Mouse (Mus musculus) lung, postnatal 0 days (tissue): ENCODE measurements around the gene Nme9. TPM values are rescaled to one million over a fixed set of nuclear protein-coding genes. Genes with fewer than 3 reads are reported as not detected.

Experiments
- ATAC-seq: fragments of 200-750 bp; cut with Nextera tagmentation; 2 replicates; pipeline ENCODE4 v1.8.0; 2017; ENCODE audit warnings: moderate library complexity
- DNase-seq: peaks from one replicate; pipeline ENCODE4 v3.0.0-alpha.2; 2016; ENCODE audit warnings: low spot score
- H3K27ac ChIP-seq: fragments of 300-500 bp; sonication (generic); 2 replicates; pipeline ENCODE4 v1.5.1; 2014; ENCODE audit warnings: antibody characterized with exemption, mild to moderate bottlenecking, low read length, mixed read lengths
- H3K27me3 ChIP-seq: fragments of 300-500 bp; sonication (generic); replicated peaks from 2 replicates; pipeline ENCODE4 v1.6.1; 2014; ENCODE audit warnings: low read length, mixed read lengths; ENCODE audit not compliant: insufficient read depth
- H3K36me3 ChIP-seq: fragments of 300-500 bp; sonication (generic); 2 replicates; pipeline ENCODE4 v1.6.1; 2014; ENCODE audit warnings: low read length, mixed read lengths; ENCODE audit not compliant: insufficient read depth
- H3K4me1 ChIP-seq: fragments of 300-500 bp; sonication (generic); 2 replicates; pipeline ENCODE4 v1.6.1; 2014; ENCODE audit warnings: antibody characterized with exemption, low read depth, low read length, mixed read lengths; ENCODE audit not compliant: insufficient read depth
- H3K4me2 ChIP-seq: fragments of 300-500 bp; sonication (generic); replicated peaks from 2 replicates; pipeline ENCODE4 v1.6.1; 2014; ENCODE audit warnings: low read depth, mild to moderate bottlenecking, low read length, moderate library complexity, mixed read lengths
- H3K4me3 ChIP-seq: fragments of 300-500 bp; sonication (generic); 2 replicates; pipeline ENCODE4 v1.5.1; 2014; ENCODE audit warnings: low read depth, low read length
- H3K9ac ChIP-seq: fragments of 300-500 bp; sonication (generic); replicated peaks from 2 replicates; pipeline ENCODE4 v1.6.1; 2014; ENCODE audit warnings: low read depth, mild to moderate bottlenecking
- H3K9me3 ChIP-seq: fragments of 300-500 bp; sonication (generic); 2 replicates; pipeline ENCODE4 v1.6.1; 2016; ENCODE audit warnings: low read length, mixed read lengths
- CTCF ChIP-seq: IDR thresholded peaks from 2 replicates; pipeline ENCODE4 v1.5.1; 2016; ENCODE audit warnings: antibody characterized with exemption, mild to moderate bottlenecking
- EP300 ChIP-seq: IDR thresholded peaks from 2 replicates; pipeline ENCODE4 v1.6.1; 2016; ENCODE audit warnings: antibody characterized with exemption, mild to moderate bottlenecking, control low read depth
- WGBS: fragments of 180-500 bp; shearing (Covaris S2); extraction: QIAGEN DNeasy Blood & Tissue Kit; methylation state at CpG from one replicate; pipeline ENCODE4 v1.1.7; 2014; 5-methylcytosine and 5-hydroxymethylcytosine counted together
- polyA plus RNA-seq: library from polyadenylated mRNA; unstranded; fragments of >200 nt; fragmentation: Nextera tagmentation; extraction: Ambion mirVana; gene quantifications from 2 replicates; pipeline ENCODE4 v1.2.1, GENCODE M21; 2015

The Nme9 gene
- polyA plus RNA-seq, 1 experiment from 2014 or later: 17.1 TPM

DNA sequence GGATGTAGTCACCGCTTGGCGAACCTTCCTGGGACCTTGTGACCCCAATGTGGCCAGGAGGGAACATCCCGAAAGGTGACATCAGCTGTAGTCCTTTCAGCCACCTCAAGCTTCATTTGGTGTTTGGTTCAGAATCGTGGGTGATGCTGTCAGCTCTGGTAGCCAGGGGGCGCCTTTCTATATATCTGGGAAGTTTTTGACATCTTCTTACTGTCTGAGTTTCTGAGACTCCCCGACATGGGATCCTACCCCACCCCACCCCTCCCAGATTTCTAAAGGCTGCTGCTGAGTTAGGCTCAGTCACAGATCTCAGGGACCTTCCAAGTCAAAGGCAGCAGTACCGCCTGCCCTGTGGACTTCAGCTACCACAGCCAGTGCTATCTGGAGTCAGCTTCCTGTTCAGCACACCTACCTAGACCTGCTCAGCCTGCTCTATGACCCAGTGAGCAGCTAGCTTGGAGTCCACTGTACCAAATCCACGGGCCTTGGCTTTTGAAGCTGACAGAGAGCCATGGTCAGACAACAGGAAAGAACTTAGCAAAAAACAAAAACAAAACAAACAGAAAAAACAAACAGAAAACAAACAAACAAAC, 18.5 kb downstream of the Nme9 start:
- WGBS: 58% methylated on average over 8 of the region's 8 CpGs
- Histone ChIP-seq H3K4me2 (no peak overlapping the region), H3K36me3 (no peaks in the 10 kb centered on the region), H3K27me3 (no peaks in the 10 kb centered on the region), H3K27ac (no peak overlapping the region), H3K4me1 (no peaks in the 10 kb centered on the region), H3K4me3 (no peak overlapping the region), H3K9ac (no peak overlapping the region), H3K9me3 (no peaks in the 10 kb centered on the region)
- no peak for DNase-seq
- no peak for ATAC-seq
- TF ChIP-seq CTCF (peak; percentile 43), EP300 (no peak)

DNA sequence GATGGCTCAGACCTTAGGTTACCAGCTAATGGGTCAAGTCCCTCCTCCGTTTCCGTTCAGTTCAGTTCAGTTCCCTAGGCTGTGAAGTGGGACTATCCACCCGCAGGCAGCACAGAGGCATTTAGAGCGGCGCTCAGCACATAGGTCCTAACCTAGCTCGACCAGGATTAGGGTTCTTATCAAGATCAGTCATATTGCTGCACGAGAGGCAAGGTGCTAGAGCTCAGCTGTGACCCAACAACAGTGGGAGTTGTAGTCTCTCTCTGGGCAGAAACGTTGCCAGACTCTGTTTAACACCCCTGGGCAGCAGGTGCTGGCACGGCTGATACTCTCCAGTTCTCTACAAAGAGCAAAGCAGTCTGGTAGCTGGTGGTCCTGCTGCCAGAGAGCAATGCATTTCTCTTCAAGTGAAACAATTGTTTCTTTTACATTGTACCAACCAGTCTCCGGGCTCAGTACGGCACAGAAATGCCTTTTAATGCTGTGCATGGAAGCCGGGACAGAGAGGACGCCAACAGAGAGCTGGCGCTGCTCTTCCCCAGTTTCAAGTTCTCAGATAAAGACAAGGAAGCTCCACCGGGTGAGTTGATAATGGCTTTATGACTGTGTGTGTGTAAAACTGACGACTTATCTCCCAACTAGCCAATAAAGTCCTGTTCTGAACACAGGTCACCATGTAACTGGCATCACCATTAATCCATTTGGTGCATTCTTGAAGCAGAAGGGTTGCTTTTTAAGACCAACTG, 19.2 kb downstream of the Nme9 start:
- H3K36me3 ChIP-seq: no peaks in the 10 kb centered on the region
- H3K27ac ChIP-seq: no peak overlapping the region
- DNase-seq (no peak), ATAC-seq (no peak)
- no peak overlapping the region for H3K4me3 ChIP-seq
- no peaks in the 10 kb centered on the region for H3K9me3 ChIP-seq
- no peak overlapping the region for H3K4me2 ChIP-seq
- 59% methylated on average over 16 of the region's 16 CpGs for WGBS
- TF ChIP-seq EP300 (no peak), CTCF (no peak)
- H3K27me3 ChIP-seq: no peaks in the 10 kb centered on the region
- no peak overlapping the region for H3K9ac ChIP-seq
- no peaks in the 10 kb centered on the region for H3K4me1 ChIP-seq

DNA sequence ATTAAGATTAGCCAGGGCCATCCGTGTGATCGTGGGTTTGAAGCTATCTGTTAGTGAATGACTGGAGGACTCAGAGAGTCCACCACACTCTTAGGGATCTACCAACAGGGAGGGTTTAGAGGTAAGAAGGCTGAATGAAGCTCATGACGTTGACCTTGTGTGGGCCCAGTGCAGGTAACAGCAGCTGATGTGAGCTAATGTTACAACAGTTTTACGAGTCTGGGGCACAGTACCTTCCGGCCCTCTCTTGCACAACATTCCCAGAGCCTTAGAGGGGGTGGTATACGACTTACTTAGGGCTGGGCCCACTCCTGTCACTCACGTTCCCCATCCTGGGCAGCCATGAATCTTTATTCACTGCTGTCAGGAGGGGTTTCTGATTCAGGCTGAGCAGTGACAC, 20.1 kb downstream of the Nme9 start:
- no peak for DNase-seq
- no peaks in the 10 kb centered on the region for H3K36me3 ChIP-seq
- ATAC-seq: no peak
- no peak overlapping the region for H3K9ac ChIP-seq
- no peaks in the 10 kb centered on the region for H3K4me1 ChIP-seq
- no peaks in the 10 kb centered on the region for H3K9me3 ChIP-seq
- H3K27me3 ChIP-seq: no peaks in the 10 kb centered on the region
- H3K4me3 ChIP-seq: no peak overlapping the region
- TF ChIP-seq CTCF: no peak
- TF ChIP-seq EP300: no peak
- 71% methylated on average over 7 of the region's 7 CpGs for WGBS
- H3K4me2 ChIP-seq: no peak overlapping the region
- no peak overlapping the region for H3K27ac ChIP-seq

DNA sequence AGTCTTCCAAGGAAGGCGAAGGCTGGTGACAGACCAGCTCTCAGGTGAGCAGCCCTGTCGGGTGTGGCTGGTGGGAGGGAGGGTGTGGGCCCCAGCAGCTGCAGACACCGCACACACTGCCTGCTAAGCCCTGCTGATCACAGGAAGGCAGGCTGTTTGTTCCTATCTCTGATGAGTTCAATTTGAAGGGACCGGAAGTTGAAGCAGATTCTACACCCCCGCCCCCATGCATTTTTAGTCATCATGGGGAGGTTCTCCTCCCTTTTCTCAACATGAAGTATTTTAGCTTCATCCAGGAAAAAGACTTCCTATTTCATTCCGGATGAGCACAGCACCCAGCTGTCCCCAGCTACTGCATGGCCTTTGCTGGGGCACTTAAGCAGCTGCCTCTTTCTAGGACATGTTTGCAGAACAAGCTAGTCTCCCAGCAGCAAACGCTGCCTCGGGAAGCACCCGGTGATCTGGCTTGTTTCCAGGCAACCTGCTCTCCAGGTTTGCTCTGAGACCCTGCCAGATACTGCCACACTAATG, 28.0 kb downstream of the Nme9 start:
- H3K4me1 ChIP-seq: no peaks in the 10 kb centered on the region
- H3K9me3 ChIP-seq: no peaks in the 10 kb centered on the region
- H3K4me2 ChIP-seq: no peak overlapping the region
- WGBS: 38% methylated on average over 9 of the region's 9 CpGs
- no peaks in the 10 kb centered on the region for H3K36me3 ChIP-seq
- no peak overlapping the region for H3K9ac ChIP-seq
- ATAC-seq (peak; percentile 30; the same call in 1 of the 2 replicates), DNase-seq (peak; percentile 17)
- H3K27me3 ChIP-seq: no peaks in the 10 kb centered on the region
- H3K4me3 ChIP-seq: no peak overlapping the region
- TF ChIP-seq EP300 (no peak), CTCF (no peak)
- no peak overlapping the region for H3K27ac ChIP-seq

DNA sequence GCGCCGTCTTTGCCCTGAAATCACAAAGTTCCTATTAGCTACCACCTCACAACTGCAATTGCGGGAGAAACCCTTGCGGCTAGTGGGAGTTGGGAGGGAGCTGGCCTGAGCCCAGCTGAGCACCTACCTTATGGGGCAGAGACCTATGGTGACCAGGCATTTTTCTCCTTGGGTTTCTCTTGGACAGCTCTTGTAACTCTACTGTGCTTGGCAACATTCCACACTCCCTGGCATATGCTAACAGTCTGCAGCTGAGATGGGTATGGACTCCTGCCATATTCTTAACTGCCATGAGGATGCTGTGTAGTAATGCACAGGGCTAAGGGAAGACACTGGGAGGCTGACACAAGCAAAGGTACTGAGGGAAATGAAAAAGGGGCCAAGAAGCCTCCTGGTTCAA, 29.5 kb downstream of the Nme9 start:
- ATAC-seq (no peak), DNase-seq (no peak)
- H3K36me3 ChIP-seq: no peaks in the 10 kb centered on the region
- H3K27me3 ChIP-seq: no peaks in the 10 kb centered on the region
- TF ChIP-seq EP300 (no peak), CTCF (no peak)
- H3K9ac ChIP-seq: no peak overlapping the region
- H3K4me2 ChIP-seq: no peak overlapping the region
- H3K27ac ChIP-seq: no peak overlapping the region
- no peaks in the 10 kb centered on the region for H3K9me3 ChIP-seq
- no peak overlapping the region for H3K4me3 ChIP-seq
- no peaks in the 10 kb centered on the region for H3K4me1 ChIP-seq
- WGBS: 81% methylated on average over 4 of the region's 4 CpGs

DNA sequence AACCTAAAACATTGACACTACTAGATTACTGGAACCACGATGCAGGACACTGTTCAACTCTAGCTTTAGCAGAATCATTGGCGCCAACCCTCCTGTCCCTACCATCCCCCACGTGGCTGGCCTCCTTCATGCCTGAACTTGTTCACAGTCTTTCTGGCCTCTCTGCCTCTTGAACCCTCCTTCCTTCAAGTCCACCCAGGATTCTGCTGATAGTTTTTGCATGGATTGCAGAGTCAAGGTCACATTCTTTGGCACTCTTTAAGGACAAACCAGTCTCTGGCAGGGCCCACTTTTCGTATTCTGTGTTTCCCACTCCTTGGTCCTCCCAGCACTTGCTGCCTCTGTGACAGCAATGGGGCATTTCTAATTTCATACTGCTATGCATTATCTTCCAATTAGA, 31.9 kb downstream of the Nme9 start:
- TF ChIP-seq EP300 (no peak), CTCF (no peak)
- ATAC-seq (no peak), DNase-seq (no peak)
- no peaks in the 10 kb centered on the region for H3K4me1 ChIP-seq
- no peaks in the 10 kb centered on the region for H3K36me3 ChIP-seq
- H3K9me3 ChIP-seq: no peaks in the 10 kb centered on the region
- no peak overlapping the region for H3K4me3 ChIP-seq
- no peak overlapping the region for H3K4me2 ChIP-seq
- H3K27me3 ChIP-seq: no peaks in the 10 kb centered on the region
- H3K27ac ChIP-seq: no peak overlapping the region
- 77% methylated on average over 4 of the region's 4 CpGs for WGBS
- no peak overlapping the region for H3K9ac ChIP-seq
